Comparison of ENCODE assay signal across 8 mouse cellular contexts in the genomic region with DNA sequence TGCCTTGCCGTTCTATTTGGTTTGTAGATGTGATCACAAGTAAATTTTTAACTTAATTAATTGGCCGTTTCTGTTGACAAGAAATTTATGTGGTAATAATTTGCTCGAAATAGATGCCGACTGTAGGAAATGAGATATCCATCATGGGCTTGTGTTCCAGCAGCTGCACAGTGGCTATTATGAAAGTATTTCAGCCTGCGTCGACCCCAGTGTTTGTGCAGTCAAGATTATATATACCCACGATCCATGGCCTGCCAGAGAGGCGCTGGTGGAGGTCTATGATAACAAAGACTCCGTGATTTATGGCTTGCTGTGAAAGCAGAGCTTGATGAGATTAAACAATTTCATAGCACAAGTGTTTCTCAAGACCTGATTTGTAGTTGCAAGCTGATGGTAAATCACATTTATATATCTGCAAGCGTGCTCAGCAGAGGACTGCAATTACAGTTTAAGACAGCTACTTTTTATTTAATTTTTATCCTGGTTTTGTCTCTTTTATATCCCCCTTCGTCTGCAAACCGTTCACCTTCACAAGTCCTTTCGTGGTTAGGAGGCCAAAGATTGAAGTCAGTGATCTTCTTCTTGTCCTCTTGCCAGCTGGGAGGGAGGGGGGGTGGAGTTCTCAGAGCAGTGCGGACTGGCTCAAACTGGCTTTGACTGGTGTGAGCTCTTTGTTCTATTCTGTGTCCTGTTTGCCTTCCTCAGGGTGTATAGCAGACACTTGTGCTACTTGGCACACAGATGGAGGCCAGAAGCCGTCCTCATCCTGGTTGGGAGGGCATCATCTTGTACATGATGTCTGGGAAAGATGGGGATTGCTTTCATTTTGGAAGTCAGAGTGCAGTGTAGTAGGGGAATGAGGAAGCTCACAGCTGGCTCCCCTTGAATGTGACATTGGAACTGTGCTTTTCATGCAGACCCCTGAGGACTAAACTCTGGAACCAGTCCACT.
A peak's percentile ranks its signal among the peaks of the same experiment; 100 is the strongest.
DNase-seq lines count a peak whose midpoint lies in the region; ATAC-seq lines count a peak whose summit lies in the region.

No protein-coding gene starts in this region.

- WGBS in midbrain, embryonic 12.5 days, result 59% methylated on average over 15 of the region's 15 CpGs

- H3K4me2 ChIP-seq in midbrain, embryonic 12.5 days (replicated peaks), result no peak overlapping the region

- peak; percentile 77; the same call in 1 of the 2 replicates for ATAC-seq in midbrain, embryonic 12.5 days (ENCODE audit: low FRiP score, low read depth)

- peaks cover 8% of the 10 kb centered on the region for H3K4me1 ChIP-seq in midbrain, embryonic 12.5 days

- H3K9ac ChIP-seq in midbrain, embryonic 12.5 days (replicated peaks), result no peak overlapping the region

- H3K9me3 ChIP-seq in midbrain, embryonic 12.5 days, result no peaks in the 10 kb centered on the region

- H3K4me3 ChIP-seq in midbrain, embryonic 12.5 days, result no peak overlapping the region

- H3K27me3 ChIP-seq in midbrain, embryonic 12.5 days, result no peaks in the 10 kb centered on the region; the same call in 1 of the 2 replicates

- H3K27ac ChIP-seq in midbrain, embryonic 12.5 days (replicated peaks), result peak overlapping the region; percentile 35

- peak; percentile 17 for DNase-seq in gastrocnemius, adult 18-20 months (ENCODE audit: low spot score)
- no peak for DNase-seq in gastrocnemius, postnatal 25 days
- DNase-seq in embryo, embryonic 10 days (ENCODE audit: low spot score), result peak; percentile 74
- DNase-seq in kidney, adult 8-10 months, result peak; percentile 72 to 89
- DNase-seq in thymus, postnatal 14 days, result no peak
- no peak for DNase-seq in layer of hippocampus, postnatal 25 days (ENCODE audit: extremely low spot score in 1 of 2, low spot score in 1 of 2)
- no peak for DNase-seq in c-Kit-positive CD71-positive TER-119-positive erythroid progenitor cells, embryonic 14.5 days (ENCODE audit: low spot score)

- H3K36me3 ChIP-seq in midbrain, embryonic 12.5 days, result no peaks in the 10 kb centered on the region

Comparison
In these comparisons a context has a peak if more than half of its experiments do, and no peak if none do; other contexts are left out.
1. DNase-seq: peak in gastrocnemius, adult 18-20 months (single experiment), embryo, embryonic 10 days (single experiment) and kidney, adult 8-10 months (2 of 2); none in gastrocnemius, postnatal 25 days (single experiment), thymus, postnatal 14 days (single experiment), layer of hippocampus, postnatal 25 days (0 of 2) and c-Kit-positive CD71-positive TER-119-positive erythroid progenitor cells, embryonic 14.5 days (single experiment).